Mouse (Mus musculus): ENCODE measurements around the gene Zfp36l1. TPM values are rescaled to one million over a fixed set of nuclear protein-coding genes. Genes with fewer than 3 reads are reported as not detected.

Gene Zfp36l1
- polyA plus RNA-seq, 1 experiment, result 251 TPM

DNA sequence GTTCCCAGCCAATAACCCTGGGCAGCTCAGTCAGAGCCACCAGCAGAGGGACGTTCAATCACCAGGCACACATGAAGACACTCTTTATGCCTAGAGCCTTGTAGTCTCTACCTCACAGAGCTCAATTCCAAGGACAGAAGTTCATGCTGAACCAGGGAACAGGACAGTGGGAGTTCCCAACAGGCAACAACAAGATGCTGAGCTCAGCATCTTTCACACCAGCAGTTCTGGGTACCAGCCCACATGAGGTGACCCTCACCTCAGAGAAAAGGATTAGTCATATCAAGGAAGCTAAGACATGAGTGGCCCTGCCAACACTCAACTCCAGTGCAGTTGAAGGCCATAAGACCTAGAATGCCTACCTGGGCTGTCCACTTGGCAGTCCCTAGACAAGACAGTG is 24.9 kb upstream of the Zfp36l1 start:
- no peak overlapping the region for H3K27ac ChIP-seq (ENCODE audit: insufficient read depth, low read length)
- 83% methylated on average over 1 of the region's 1 CpGs for WGBS
- no peaks in the 10 kb centered on the region for H3K27me3 ChIP-seq (ENCODE audit: control insufficient read depth, insufficient read depth, low read length)
- no peak overlapping the region for H3K4me3 ChIP-seq (ENCODE audit: extremely low read depth, insufficient read depth, insufficient read length)
- H3K4me1 ChIP-seq (ENCODE audit: control insufficient read depth, insufficient read depth, insufficient read length), result no peaks in the 10 kb centered on the region
- TF ChIP-seq POLR2A (IDR thresholded peaks at IDR 0.05; ENCODE audit: low read depth, low read length) (no peak), CTCF (IDR thresholded peaks at IDR 0.05; ENCODE audit: extremely low read depth, insufficient read depth, insufficient read length, insufficient replicate concordance) (no peak)
- no peaks in the 10 kb centered on the region for H3K36me3 ChIP-seq (ENCODE audit: control insufficient read depth, insufficient read depth, low read length)
- DNase-seq (ENCODE audit: low read depth in 1 of 2, low spot score in 2 of 2), result no peak

DNA sequence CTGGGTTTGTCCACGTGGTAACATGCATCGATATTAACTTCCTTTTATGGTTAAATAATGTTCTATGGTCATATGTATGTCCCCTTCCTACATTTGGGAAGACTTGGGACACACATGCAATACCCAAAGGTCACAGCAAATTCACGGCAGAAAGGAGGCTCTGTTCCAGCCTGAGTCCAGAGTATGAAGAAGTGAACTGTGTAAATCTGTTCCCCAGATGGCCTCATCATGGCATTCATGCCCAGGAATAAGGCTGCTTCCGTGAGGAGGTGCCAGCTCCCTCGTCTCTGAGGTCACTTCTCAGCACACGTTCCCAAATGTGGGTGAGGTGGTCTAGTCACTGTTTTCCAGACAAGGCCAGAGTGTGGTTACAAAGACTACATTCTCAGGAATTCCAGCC is 24.4 kb upstream of the Zfp36l1 start:
- TF ChIP-seq CTCF (IDR thresholded peaks at IDR 0.05; ENCODE audit: extremely low read depth, insufficient read depth, insufficient read length, insufficient replicate concordance) (no peak), POLR2A (IDR thresholded peaks at IDR 0.05; ENCODE audit: low read depth, low read length) (no peak)
- no peak overlapping the region for H3K27ac ChIP-seq (ENCODE audit: insufficient read depth, low read length)
- 87% methylated on average over 6 of the region's 6 CpGs for WGBS
- DNase-seq (ENCODE audit: low read depth in 1 of 2, low spot score in 2 of 2), result no peak
- H3K36me3 ChIP-seq (ENCODE audit: control insufficient read depth, insufficient read depth, low read length), result no peaks in the 10 kb centered on the region
- no peak overlapping the region for H3K4me3 ChIP-seq (ENCODE audit: extremely low read depth, insufficient read depth, insufficient read length)
- H3K27me3 ChIP-seq (ENCODE audit: control insufficient read depth, insufficient read depth, low read length), result no peaks in the 10 kb centered on the region
- H3K4me1 ChIP-seq (ENCODE audit: control insufficient read depth, insufficient read depth, insufficient read length), result no peaks in the 10 kb centered on the region

DNA sequence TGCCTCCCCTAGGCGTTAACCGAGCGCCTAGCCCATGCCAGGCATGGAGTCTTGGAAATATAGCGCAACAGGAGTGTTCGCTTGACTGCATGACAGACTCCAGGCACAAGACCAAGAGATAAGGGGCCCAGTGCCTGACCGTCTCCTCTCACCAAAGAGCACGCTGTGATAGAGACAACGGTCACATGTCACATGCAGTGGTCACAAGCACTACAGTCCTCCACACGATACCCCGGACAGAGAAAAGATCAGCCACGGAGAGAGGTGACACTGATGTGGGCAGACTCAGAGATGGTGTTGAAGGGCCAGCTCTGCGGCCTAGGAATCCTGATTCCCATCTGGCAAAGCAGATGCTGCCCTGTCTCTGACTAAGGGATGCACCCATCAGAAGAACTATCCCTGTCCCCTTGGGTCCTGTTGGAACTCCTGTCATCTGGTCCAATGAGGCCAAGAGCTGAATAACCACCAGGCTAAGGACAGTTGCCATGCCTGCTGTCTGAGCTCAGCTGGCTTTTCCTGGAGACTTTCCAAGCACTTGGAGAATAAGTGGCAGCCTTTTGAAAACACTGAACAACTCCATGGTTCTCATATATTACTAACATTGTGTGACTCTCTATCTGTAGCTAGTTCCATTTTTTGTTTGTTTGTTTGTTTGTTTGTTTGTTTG is 23.6 kb upstream of the Zfp36l1 start:
- TF ChIP-seq CTCF (IDR thresholded peaks at IDR 0.05; ENCODE audit: extremely low read depth, insufficient read depth, insufficient read length, insufficient replicate concordance) (no peak), POLR2A (IDR thresholded peaks at IDR 0.05; ENCODE audit: low read depth, low read length) (no peak)
- DNase-seq (ENCODE audit: low read depth in 1 of 2, low spot score in 2 of 2), result no peak
- Histone ChIP-seq H3K4me1 (ENCODE audit: control insufficient read depth, insufficient read depth, insufficient read length) (no peaks in the 10 kb centered on the region), H3K27ac (ENCODE audit: insufficient read depth, low read length) (no peak overlapping the region), H3K36me3 (ENCODE audit: control insufficient read depth, insufficient read depth, low read length) (no peaks in the 10 kb centered on the region), H3K27me3 (ENCODE audit: control insufficient read depth, insufficient read depth, low read length) (no peaks in the 10 kb centered on the region), H3K4me3 (ENCODE audit: extremely low read depth, insufficient read depth, insufficient read length) (no peak overlapping the region)
- 92% methylated on average over 12 of the region's 12 CpGs for WGBS

DNA sequence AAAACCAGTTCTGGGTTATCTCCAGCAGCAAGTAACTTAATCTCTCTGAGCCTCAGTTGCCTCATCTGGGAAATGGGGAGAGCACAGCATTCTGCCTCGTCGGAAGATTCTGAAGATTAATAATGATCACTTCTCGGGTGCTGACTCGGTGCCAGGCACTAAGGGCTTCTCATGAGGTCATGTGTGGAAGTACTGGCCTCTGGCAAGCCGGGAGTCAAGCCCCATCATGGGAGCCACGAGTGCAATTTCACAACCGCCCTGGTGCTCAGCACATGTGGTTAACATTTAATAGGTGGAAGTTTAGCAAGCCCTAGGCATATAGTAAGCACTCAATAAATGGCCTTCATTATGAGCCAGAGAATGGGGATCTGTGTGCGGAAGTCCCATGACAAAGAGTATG is 22.4 kb upstream of the Zfp36l1 start:
- H3K36me3 ChIP-seq (ENCODE audit: control insufficient read depth, insufficient read depth, low read length), result no peaks in the 10 kb centered on the region
- TF ChIP-seq POLR2A (IDR thresholded peaks at IDR 0.05; ENCODE audit: low read depth, low read length) (no peak), CTCF (IDR thresholded peaks at IDR 0.05; ENCODE audit: extremely low read depth, insufficient read depth, insufficient read length, insufficient replicate concordance) (no peak)
- DNase-seq (ENCODE audit: low read depth in 1 of 2, low spot score in 2 of 2), result no peak
- WGBS, result 87% methylated on average over 8 of the region's 8 CpGs
- H3K27me3 ChIP-seq (ENCODE audit: control insufficient read depth, insufficient read depth, low read length), result no peaks in the 10 kb centered on the region
- peaks cover 4% of the 10 kb centered on the region; the same call in 1 of the 2 replicates for H3K4me1 ChIP-seq (ENCODE audit: control insufficient read depth, insufficient read depth, insufficient read length)
- H3K27ac ChIP-seq (ENCODE audit: insufficient read depth, low read length), result no peak overlapping the region
- no peak overlapping the region for H3K4me3 ChIP-seq (ENCODE audit: extremely low read depth, insufficient read depth, insufficient read length)

DNA sequence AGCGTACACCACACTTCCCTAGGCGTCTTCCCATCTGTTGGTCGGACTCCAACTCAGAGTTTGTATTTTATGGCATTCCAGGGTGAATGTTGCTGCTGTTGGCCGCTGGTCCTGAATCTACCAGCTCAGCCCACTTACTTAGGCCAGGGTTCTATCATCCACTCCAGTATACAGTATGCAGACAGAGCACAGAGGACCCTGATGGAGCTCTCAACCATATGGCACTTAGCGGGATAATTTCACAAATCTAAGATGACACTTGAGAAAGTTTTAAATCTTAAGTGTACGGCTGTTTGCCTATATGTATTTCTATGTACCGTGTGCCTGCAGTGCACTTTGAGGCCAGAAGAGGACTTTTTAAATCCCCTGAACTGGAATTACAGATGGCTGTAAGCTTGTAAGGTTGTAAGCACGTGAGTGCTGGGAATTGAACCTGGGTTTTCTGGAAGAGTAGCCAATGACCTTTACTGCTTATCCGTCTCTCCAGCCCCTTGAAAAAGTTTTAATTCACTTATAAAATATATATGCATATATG is 20.3 kb upstream of the Zfp36l1 start:
- no peak for DNase-seq (ENCODE audit: low read depth in 1 of 2, low spot score in 2 of 2)
- H3K27ac ChIP-seq (ENCODE audit: insufficient read depth, low read length), result peak overlapping the region; percentile 99; the same call in 1 of the 2 replicates
- TF ChIP-seq POLR2A (IDR thresholded peaks at IDR 0.05; ENCODE audit: low read depth, low read length) (no peak), CTCF (IDR thresholded peaks at IDR 0.05; ENCODE audit: extremely low read depth, insufficient read depth, insufficient read length, insufficient replicate concordance) (no peak)
- peaks cover 17% of the 10 kb centered on the region; the same call in 1 of the 2 replicates for H3K4me1 ChIP-seq (ENCODE audit: control insufficient read depth, insufficient read depth, insufficient read length)
- H3K36me3 ChIP-seq (ENCODE audit: control insufficient read depth, insufficient read depth, low read length), result no peaks in the 10 kb centered on the region
- H3K27me3 ChIP-seq (ENCODE audit: control insufficient read depth, insufficient read depth, low read length), result no peaks in the 10 kb centered on the region
- 52% methylated on average over 9 of the region's 9 CpGs for WGBS
- peak overlapping the region; percentile 80; the same call in 1 of the 2 replicates for H3K4me3 ChIP-seq (ENCODE audit: extremely low read depth, insufficient read depth, insufficient read length)

DNA sequence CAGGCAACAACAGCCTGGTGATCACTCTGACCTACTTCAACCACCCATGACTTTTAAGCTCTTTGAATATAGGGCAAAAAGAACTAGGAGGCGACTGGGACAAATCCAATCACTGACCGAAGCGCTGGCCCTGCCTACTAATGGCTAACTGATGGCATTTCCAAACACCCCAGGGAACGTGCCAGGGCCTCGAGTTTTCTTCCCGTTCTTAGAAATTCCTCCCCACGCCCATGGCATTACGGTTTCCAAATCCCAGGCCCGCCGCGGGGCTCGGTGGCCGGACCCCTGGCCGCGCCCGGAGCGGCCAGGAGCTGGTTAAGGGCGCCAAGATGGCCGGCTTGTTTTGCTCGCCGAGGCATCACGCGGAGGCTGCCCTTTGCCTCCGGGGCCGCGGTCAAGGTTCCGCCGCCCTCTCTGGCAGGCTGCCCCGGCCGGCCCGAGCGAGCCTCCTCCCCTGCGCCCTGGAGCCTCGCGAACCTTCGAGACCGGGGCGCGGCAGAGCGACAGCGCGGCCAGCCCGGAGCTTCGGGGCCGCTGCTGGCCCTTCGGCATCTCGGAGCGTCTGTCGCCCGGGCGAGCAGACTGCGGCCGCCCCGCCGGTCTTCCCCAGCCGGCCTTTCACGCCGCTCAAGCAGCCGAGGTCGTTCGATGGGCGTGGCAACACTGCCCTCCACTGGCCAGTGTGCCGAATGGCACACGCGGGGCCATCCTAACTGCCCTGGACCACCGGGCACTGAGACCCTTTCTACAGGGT is 19.6 kb upstream of the Zfp36l1 start:
- H3K4me1 ChIP-seq (ENCODE audit: control insufficient read depth, insufficient read depth, insufficient read length), result peaks cover 21% of the 10 kb centered on the region; the same call in 1 of the 2 replicates
- no peaks in the 10 kb centered on the region; the same call in 1 of the 2 replicates for H3K36me3 ChIP-seq (ENCODE audit: control insufficient read depth, insufficient read depth, low read length)
- peak overlapping the region; percentile 80 for H3K4me3 ChIP-seq (ENCODE audit: extremely low read depth, insufficient read depth, insufficient read length)
- TF ChIP-seq POLR2A (IDR thresholded peaks at IDR 0.05; ENCODE audit: low read depth, low read length), result peak; percentile 71
- TF ChIP-seq CTCF (IDR thresholded peaks at IDR 0.05; ENCODE audit: extremely low read depth, insufficient read depth, insufficient read length, insufficient replicate concordance), result peak; percentile 96
- no peaks in the 10 kb centered on the region for H3K27me3 ChIP-seq (ENCODE audit: control insufficient read depth, insufficient read depth, low read length)
- 1% methylated on average over 65 of the region's 66 CpGs for WGBS
- peak overlapping the region; percentile 99 for H3K27ac ChIP-seq (ENCODE audit: insufficient read depth, low read length)
- DNase-seq (ENCODE audit: low read depth in 1 of 2, low spot score in 2 of 2), result peak in 1 of 2 experiments; percentile 75

All from spleen, adult 2 months (tissue).